Mouse (Mus musculus): Measurements from ENCODE around the gene Ntn3. TPM values are rescaled to one million over a fixed set of nuclear protein-coding genes. Genes with fewer than 3 reads are reported as not detected.
A peak's percentile ranks its signal among the peaks of the same experiment; 100 is the strongest.

Gene Ntn3
- polyA plus RNA-seq, 1 experiment from 2014 or later = 0.08 TPM

DNA sequence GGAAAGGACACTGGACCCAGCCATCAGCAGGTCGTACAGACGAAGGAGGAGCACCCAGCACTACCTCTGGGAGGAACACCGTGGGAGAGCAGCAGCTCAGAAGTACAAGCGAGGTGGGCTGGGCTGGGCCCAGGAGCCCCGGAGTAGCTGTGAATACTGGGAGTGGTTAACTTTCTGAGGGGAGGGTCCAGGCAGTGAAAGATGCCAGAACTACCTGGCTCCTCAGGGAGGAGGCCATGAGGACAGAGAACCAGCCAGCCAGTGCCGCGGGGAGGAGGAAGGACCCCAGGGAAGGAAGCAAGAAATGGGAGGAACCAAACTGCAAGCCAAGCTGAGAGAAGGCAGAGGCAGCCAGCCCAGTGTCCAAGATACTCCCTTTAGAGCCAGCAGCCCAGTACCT lies 18.6 kb upstream of the Ntn3 start:
- no peak for TF ChIP-seq CTCF (IDR thresholded peaks at IDR 0.05)
- POLR2A ChIA-PET = interaction anchor here (0.6 kb wide), 1 partner anchor 146 kb away, joined by 3 read pairs; no protein-coding TSS in a partner anchor
- H3K27me3 ChIP-seq = no peaks in the 10 kb centered on the region

DNA sequence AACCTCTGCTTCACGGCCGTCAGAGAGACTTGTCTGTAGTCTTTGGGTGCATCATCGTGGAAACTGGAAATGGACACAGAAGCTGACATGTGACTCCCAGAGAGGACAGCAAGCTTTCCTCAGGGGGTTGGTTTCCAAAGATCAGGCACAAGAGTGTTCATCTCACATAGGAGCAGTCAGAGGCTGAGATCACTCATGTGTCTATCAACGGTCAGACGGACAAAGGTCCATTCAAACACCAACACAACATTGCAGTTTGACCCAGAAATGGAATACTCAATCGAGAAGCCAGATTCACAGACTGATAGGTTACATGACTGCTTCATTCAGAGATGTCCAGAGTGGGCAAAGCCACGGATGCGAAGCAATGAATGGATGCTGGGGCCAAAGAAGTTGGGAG lies 17.4 kb upstream of the Ntn3 start:
- TF ChIP-seq CTCF (IDR thresholded peaks at IDR 0.05) = no peak
- no peaks in the 10 kb centered on the region for H3K27me3 ChIP-seq
- CTCF ChIA-PET = interaction anchor here (1.4 kb wide), 1 partner anchor 13 kb away, joined by 3 read pairs; no protein-coding TSS in a partner anchor
- in situ Hi-C loops (cut with MboI; ENCODE audit: low pct_unique_long_range_greater_than_20kb) = no loop called here
- ATAC-seq (no peak), DNase-seq (ENCODE audit: low read depth, low spot score) (no peak)
- POLR2A ChIA-PET = no interaction called here

More for the DNA sequence above, 18.6 kb upstream of the Ntn3 start:
- no peak for DNase-seq (ENCODE audit: low read depth, low spot score)
- in situ Hi-C loops (cut with MboI; ENCODE audit: low pct_unique_long_range_greater_than_20kb) = no loop called here
- no peak for ATAC-seq
- CTCF ChIA-PET = no interaction called here

- no peak for DNase-seq (ENCODE audit: low read depth, low spot score)
- ChIA-PET CTCF (interaction anchor here (1.1 to 1.4 kb wide), 2 partner anchors 14 to 15 kb away, joined by 3 read pairs; no protein-coding TSS in a partner anchor), POLR2A (no interaction called here)
- no peak for ATAC-seq
- H3K27me3 ChIP-seq = no peaks in the 10 kb centered on the region
- in situ Hi-C loops (cut with MboI; ENCODE audit: low pct_unique_long_range_greater_than_20kb) = no loop called here
- no peak for TF ChIP-seq CTCF (IDR thresholded peaks at IDR 0.05)
These were observed 16.5 kb upstream of the Ntn3 start for GRCm38 (mm10) chr17:24225851-24226250.

- ATAC-seq = no peak
- CTCF ChIA-PET = interaction anchor here (1.3 kb wide), 1 partner anchor 12 kb away, joined by 5 read pairs; no protein-coding TSS in a partner anchor
These were observed 15.4 kb upstream of the Ntn3 start for GRCm38 (mm10) chr17:24224741-24225140.

DNA sequence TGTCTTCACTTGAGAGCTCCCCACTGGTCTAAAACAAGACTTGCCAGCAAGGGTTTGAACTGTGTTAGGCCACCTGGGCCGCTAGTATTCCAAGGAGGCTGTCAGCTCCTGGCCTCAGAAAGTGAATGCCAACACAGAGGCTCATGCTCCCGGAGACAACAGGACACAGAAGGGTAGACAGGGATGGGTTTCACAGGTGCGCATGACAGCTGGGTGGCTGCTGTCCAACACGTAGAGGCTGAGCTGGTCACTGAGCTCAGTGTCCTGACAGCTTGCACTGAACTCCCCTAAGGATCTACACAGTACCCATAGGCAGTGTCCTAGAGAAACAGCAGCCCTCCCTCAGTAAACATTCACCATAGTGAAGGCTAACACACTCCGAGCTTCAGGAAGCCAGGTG lies 14.2 kb upstream of the Ntn3 start:
- TF ChIP-seq CTCF (IDR thresholded peaks at IDR 0.05) = no peak
- H3K27me3 ChIP-seq = no peaks in the 10 kb centered on the region
- no peak for ATAC-seq
- in situ Hi-C loops (cut with MboI; ENCODE audit: low pct_unique_long_range_greater_than_20kb) = no loop called here
- ChIA-PET CTCF (interaction anchor here (1.2 to 1.3 kb wide), 2 partner anchors 14 to 18 kb away, joined by 3 to 5 read pairs; partner anchors contain the start of gene Tbc1d24), POLR2A (no interaction called here)
- DNase-seq (ENCODE audit: low read depth, low spot score) = no peak

More at GRCm38 (mm10) chr17:24224741-24225140, 15.4 kb upstream of the Ntn3 start:
- H3K27me3 ChIP-seq = no peaks in the 10 kb centered on the region
- DNase-seq (ENCODE audit: low read depth, low spot score) = no peak
- in situ Hi-C loops (cut with MboI; ENCODE audit: low pct_unique_long_range_greater_than_20kb) = no loop called here
- POLR2A ChIA-PET = no interaction called here
- TF ChIP-seq CTCF (IDR thresholded peaks at IDR 0.05) = no peak

DNA sequence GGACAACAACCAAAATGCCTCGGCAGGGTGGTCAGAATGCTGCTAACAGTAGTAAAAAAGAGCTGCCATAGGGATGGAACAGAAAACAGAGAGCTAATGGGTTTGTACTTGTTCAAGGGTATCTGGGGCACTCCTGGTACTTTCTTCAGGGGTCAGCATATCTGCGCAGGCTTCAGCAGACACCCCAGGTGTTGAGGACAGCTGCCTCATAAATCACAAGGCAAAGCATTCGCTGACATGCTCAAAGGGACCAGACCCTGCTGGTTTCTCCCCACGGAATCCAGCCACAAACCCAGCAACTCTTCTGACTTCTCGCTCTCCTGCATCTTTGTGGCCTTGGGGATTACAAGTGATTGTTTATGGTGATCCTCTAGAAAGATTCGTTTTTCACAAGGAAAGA lies 13.3 kb upstream of the Ntn3 start:
- DNase-seq (ENCODE audit: low read depth, low spot score) = no peak
- in situ Hi-C loops (cut with MboI; ENCODE audit: low pct_unique_long_range_greater_than_20kb) = no loop called here
- TF ChIP-seq CTCF (IDR thresholded peaks at IDR 0.05) = no peak
- ChIA-PET POLR2A (interaction anchor here (0.6 to 0.7 kb wide), 2 partner anchors 16 to 53 kb away, joined by 3 read pairs; partner anchors contain the start of gene Atp6v0c), CTCF (interaction anchor here (1.2 kb wide), 1 partner anchor 17 kb away, joined by 3 read pairs; the partner anchor contains the start of gene Tbc1d24)
- ATAC-seq = no peak
- no peaks in the 10 kb centered on the region for H3K27me3 ChIP-seq

- ChIA-PET POLR2A (interaction anchor here (0.6 to 0.9 kb wide), 2 partner anchors 9 to 121 kb away, joined by 3 to 4 read pairs; no protein-coding TSS in a partner anchor), CTCF (interaction anchor here (0.8 to 1.2 kb wide), 4 partner anchors 8 to 48 kb away, joined by 3 read pairs; no protein-coding TSS in a partner anchor)
- in situ Hi-C loops (cut with MboI; ENCODE audit: low pct_unique_long_range_greater_than_20kb) = no loop called here
- H3K27me3 ChIP-seq = no peaks in the 10 kb centered on the region
- DNase-seq (ENCODE audit: low read depth, low spot score) = peak; percentile 55
- ATAC-seq = peak; percentile 94
- TF ChIP-seq CTCF (IDR thresholded peaks at IDR 0.05) = no peak
These were observed 11.4 kb upstream of the Ntn3 start, which contains the start of gene Tedc2 for GRCm38 (mm10) chr17:24220435-24221411. Tedc2 (minus strand) TSS chr17:24220851.

DNA sequence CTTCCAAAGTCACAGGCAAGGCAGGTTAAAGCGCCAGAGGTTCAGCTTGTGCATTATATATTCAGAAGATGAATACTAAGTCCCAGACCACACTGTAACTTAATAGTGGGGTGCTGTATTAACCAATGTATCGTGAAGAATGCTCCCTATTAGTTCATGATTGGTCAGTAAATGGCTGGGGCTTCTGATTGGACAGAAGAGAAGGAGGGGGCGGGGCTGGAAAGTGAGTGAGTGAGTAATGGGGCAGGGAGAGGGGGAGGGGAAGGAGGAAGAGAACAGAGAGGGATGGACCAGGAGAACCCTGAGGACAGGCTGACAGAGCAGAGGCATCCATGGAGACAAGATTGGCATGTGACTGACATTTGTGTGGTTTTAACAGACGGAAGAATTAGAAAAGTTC lies 7.5 kb upstream of the Ntn3 start:
- ATAC-seq = no peak
- ChIA-PET POLR2A (no interaction called here), CTCF (interaction anchor here (1.7 kb wide), 1 partner anchor 10 kb away, joined by 8 read pairs; the partner anchor contains the start of gene Tbc1d24)
- no peak for DNase-seq (ENCODE audit: low read depth, low spot score)
- TF ChIP-seq CTCF (IDR thresholded peaks at IDR 0.05) = no peak
- no peaks in the 10 kb centered on the region for H3K27me3 ChIP-seq
- in situ Hi-C loops (cut with MboI; ENCODE audit: low pct_unique_long_range_greater_than_20kb) = no loop called here

GRCm38 (mm10) chr17:24213186-24213585 lies 3.9 kb upstream of the Ntn3 start:
- ChIA-PET CTCF (no interaction called here), POLR2A (no interaction called here)
- H3K27me3 ChIP-seq = no peaks in the 10 kb centered on the region
- DNase-seq (ENCODE audit: low read depth, low spot score) (no peak), ATAC-seq (no peak)
- TF ChIP-seq CTCF (IDR thresholded peaks at IDR 0.05) = no peak
- in situ Hi-C loops (cut with MboI; ENCODE audit: low pct_unique_long_range_greater_than_20kb) = no loop called here

- CTCF ChIA-PET = no interaction called here
- POLR2A ChIA-PET = no interaction called here
- ATAC-seq (no peak), DNase-seq (ENCODE audit: low read depth, low spot score) (no peak)
- H3K27me3 ChIP-seq = no peaks in the 10 kb centered on the region
- TF ChIP-seq CTCF (IDR thresholded peaks at IDR 0.05) = no peak
- in situ Hi-C loops (cut with MboI; ENCODE audit: low pct_unique_long_range_greater_than_20kb) = no loop called here
These were observed 3.2 kb upstream of the Ntn3 start for GRCm38 (mm10) chr17:24212441-24213018.

Measured in Patski (cell line).